Mouse (Mus musculus): ENCODE results near the gene Golga1. TPM values are rescaled to one million over a fixed set of nuclear protein-coding genes. Genes with fewer than 3 reads are reported as not detected.

Golga1 gene
- polyA plus RNA-seq, 1 experiment from 2014 or later, result 17.0 TPM

DNA sequence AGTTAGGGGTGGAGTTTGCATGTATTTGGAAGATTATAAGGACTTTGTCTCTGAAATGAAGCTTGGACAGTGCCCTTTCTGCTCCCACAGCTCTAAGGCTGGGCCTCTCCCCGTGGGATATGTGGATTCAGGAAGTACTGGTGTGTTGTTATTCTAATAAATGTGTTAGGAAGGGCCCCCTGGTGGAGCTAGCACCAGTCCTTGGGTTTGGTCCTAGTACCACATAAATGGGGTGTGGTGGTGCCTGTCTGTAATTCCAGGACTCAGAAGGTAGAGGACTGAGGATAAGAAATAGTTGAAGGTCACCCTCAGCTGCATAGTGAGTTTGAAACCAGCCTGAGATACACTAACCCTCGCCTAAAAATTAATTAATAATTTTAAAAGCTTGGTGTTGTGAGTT is 92.1 kb downstream of the Golga1 start:
- Histone ChIP-seq H3K4me1 (no peaks in the 10 kb centered on the region), H3K36me3 (no peaks in the 10 kb centered on the region), H3K9me3 (no peaks in the 10 kb centered on the region), H3K27me3 (replicated peaks) (peaks cover 6% of the 10 kb centered on the region; the same call in 1 of the 2 replicates), H3K4me2 (no peak overlapping the region), H3K4me3 (no peak overlapping the region), H3K27ac (replicated peaks) (no peak overlapping the region), H3K9ac (no peak overlapping the region)
- no peak for ATAC-seq (ENCODE audit: extremely low read depth, insufficient number of reproducible peaks, low FRiP score, low TSS enrichment)
- 27% methylated on average over 2 of the region's 2 CpGs for WGBS

DNA sequence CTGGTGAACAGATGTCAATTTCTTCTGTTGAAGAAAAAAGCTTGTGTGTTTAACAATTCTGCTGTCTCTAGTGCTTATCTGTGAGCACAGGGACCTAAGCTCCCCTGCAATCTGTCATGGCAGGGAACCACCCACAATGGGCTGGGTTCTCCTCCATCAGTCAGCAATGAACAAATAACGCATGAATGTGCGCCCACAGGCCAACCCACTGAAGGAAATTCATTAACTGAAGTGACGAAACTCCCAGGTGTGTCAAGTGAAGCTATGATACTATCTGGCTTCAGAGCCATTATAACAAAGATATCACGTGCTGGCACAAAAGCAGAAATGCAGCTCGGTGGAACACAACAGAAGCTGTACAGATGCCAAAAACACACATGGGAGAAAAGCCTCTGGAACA is 95.3 kb downstream of the Golga1 start:
- H3K9ac ChIP-seq, result no peak overlapping the region
- H3K4me1 ChIP-seq, result no peaks in the 10 kb centered on the region
- H3K27me3 ChIP-seq (replicated peaks), result no peaks in the 10 kb centered on the region
- ATAC-seq (ENCODE audit: extremely low read depth, insufficient number of reproducible peaks, low FRiP score, low TSS enrichment), result no peak
- no peak overlapping the region for H3K27ac ChIP-seq (replicated peaks)
- no peaks in the 10 kb centered on the region for H3K36me3 ChIP-seq
- H3K9me3 ChIP-seq, result no peaks in the 10 kb centered on the region
- no peak overlapping the region for H3K4me3 ChIP-seq
- H3K4me2 ChIP-seq, result no peak overlapping the region
- WGBS, result 64% methylated on average over 5 of the region's 5 CpGs

DNA sequence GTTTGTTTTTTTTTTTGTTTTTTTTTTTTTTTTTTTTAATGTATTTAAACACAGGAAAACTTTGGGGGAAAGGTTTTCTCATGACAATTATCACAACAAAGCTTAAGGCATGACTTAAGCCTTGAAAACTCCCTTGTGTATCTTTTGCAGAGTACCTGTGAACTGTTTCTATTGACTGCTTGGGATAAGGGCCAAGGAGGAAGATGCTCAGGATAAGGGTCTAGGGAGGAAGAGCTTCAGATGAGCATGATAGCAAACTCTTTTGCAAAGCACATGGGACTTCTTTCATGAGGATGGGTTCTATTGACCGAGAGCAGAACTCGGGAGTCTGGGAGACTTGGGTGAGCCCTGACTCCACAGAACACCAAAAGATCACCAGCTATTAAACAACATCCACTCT is 95.7 kb downstream of the Golga1 start:
- no peak for ATAC-seq (ENCODE audit: extremely low read depth, insufficient number of reproducible peaks, low FRiP score, low TSS enrichment)

More for the DNA sequence above, 95.7 kb downstream of the Golga1 start:
- H3K9ac ChIP-seq, result no peak overlapping the region
- WGBS, result 74% methylated on average over 2 of the region's 2 CpGs
- H3K27me3 ChIP-seq (replicated peaks), result no peaks in the 10 kb centered on the region
- no peak overlapping the region for H3K4me2 ChIP-seq
- no peaks in the 10 kb centered on the region for H3K9me3 ChIP-seq
- no peak overlapping the region for H3K4me3 ChIP-seq
- H3K4me1 ChIP-seq, result no peaks in the 10 kb centered on the region
- H3K36me3 ChIP-seq, result no peaks in the 10 kb centered on the region
- no peak overlapping the region for H3K27ac ChIP-seq (replicated peaks)

Other genes with a start within 250 kb of the Golga1 start
- gene Nr6a1, start 137.9 kb downstream of the Golga1 start, polyA plus RNA-seq (2015; fragmentation: Nextera tagmentation; extraction: Ambion mirVana), result 0.87 and 1.2 TPM in 2 replicates
- 5.0 and 5.1 TPM in 2 replicates for gene Olfml2a, start 133.6 kb downstream of the Golga1 start, polyA plus RNA-seq (2015; fragmentation: Nextera tagmentation; extraction: Ambion mirVana)
- 1.1 and 1.3 TPM in 2 replicates for gene Wdr38, start 68.1 kb downstream of the Golga1 start, polyA plus RNA-seq (2015; fragmentation: Nextera tagmentation; extraction: Ambion mirVana)
- gene Arpc5l, start 60.2 kb downstream of the Golga1 start, polyA plus RNA-seq (2015; fragmentation: Nextera tagmentation; extraction: Ambion mirVana), result 75.4 and 87.3 TPM in 2 replicates
- gene Rpl35, start 59.9 kb downstream of the Golga1 start, polyA plus RNA-seq (2015; fragmentation: Nextera tagmentation; extraction: Ambion mirVana), result 628 and 659 TPM in 2 replicates
- 5.7 and 6.6 TPM in 2 replicates for gene Scai, start 125.2 kb upstream of the Golga1 start, polyA plus RNA-seq (2015; fragmentation: Nextera tagmentation; extraction: Ambion mirVana)
- gene Ppp6c, start 160.9 kb upstream of the Golga1 start, polyA plus RNA-seq (2015; fragmentation: Nextera tagmentation; extraction: Ambion mirVana), result 44.4 and 46.2 TPM in 2 replicates

Measured in heart, embryonic 13.5 days (tissue).